Mouse (Mus musculus) liver, embryonic 18 days (tissue): ENCODE measurements around the gene Ptms. TPM values are rescaled to one million over a fixed set of nuclear protein-coding genes. Genes with fewer than 3 reads are reported as not detected.

Source experiments
- polyA plus RNA-seq: library from polyadenylated mRNA; depleted of rRNA; stranded (reverse); fragments of >200 nt; gene quantifications from 2 replicates; pipeline ENCODE4 v1.2.3, GENCODE M21; 2012; rRNA removed

Gene Ptms
- 162 TPM in 2 replicates for polyA plus RNA-seq

GRCm38 (mm10) chr6:124919695-124920317 is at the start of gene Ptms:
Gene Ptms (minus strand): TSS chr6:124920103.

DNA sequence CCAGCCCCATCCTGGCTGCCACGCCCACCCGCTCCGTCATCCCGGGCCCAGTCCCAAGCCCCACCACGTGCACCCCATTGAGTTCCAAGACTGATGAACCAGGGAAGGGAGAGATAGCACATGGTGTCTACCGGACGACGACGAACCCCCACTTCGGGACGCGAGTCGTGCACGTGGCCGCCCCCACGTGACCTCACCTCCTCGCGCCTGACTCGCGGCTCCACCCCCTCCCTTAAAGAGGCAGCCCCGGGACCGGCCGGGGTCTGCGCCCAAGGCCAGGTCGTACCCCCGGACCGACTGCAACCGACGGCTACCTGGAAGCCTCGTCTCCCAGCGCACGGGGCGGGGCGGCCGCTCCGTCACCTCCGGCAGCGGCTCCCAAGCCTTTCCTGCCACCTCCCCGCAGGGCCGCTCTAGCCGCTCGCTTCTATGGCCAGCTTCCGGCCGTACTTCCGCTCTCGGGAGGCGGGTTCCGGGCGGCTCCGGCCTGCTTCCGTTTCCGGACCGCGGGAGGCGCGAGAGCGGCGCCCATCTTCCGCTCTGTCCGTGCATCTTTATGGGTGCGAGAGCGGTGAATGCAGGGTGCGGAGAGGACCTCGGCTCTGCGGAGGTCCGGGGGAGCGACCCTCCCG is 45.3 kb upstream of the Ptms start, which contains the start of gene Cops7a:
Gene Cops7a, minus strand, starts transcription at position 451 of the 632 bp plus-strand sequence.

GRCm38 (mm10) chr6:124930754-124931524 is 11.0 kb upstream of the Ptms start, which contains the start of gene Mlf2:
Gene Mlf2 (plus strand): TSS chr6:124931386.

GRCm38 (mm10) chr6:124911533-124912218 is 8.2 kb downstream of the Ptms start, which contains the start of gene Lag3:
Gene Lag3 (minus strand): TSS chr6:124911705.

DNA sequence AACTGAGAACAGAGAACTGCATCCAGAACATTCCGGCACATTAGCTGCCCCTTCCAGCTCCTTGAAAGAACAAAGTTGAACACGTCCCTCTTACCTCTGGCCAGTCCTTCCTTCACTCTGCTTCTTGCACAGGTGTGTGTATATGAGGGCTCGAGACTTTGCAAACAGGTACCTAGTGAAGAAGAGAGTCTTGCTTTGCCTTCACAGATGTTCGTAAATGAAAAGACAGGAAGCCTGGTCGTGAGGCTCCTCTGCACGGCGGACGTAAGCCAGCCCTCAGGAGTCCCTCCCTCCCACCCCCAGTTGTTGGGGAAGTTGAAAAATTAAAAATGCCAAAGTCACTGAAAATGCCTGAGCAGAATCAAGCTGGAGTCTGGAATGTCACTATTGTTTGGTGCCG is 31.9 kb downstream of the Ptms start, which contains the start of gene Cd4:
Gene Cd4, minus strand, starts transcription at position 236 of the 400 bp plus-strand sequence.

Other genes with a start within 250 kb of the Ptms start
- gene Emg1, start 207.9 kb downstream of the Ptms start, polyA plus RNA-seq, result 72.1 and 82.3 TPM in 2 replicates
- 119 and 130 TPM in 2 replicates for gene Phb2, start 207.8 kb downstream of the Ptms start, polyA plus RNA-seq
- 33.5 and 37.1 TPM in 2 replicates for gene Ptpn6, start 181.4 kb downstream of the Ptms start, polyA plus RNA-seq
- 75.8 and 79.2 TPM in 2 replicates for gene Grcc10, start 178.7 kb downstream of the Ptms start, polyA plus RNA-seq
- not detected in 2 replicates for gene Gm45234, start 164.1 kb downstream of the Ptms start, polyA plus RNA-seq
- 2.4 and 3.4 TPM in 2 replicates for gene Atn1, start 163.6 kb downstream of the Ptms start, polyA plus RNA-seq
- gene Eno2, start 150.4 kb downstream of the Ptms start, polyA plus RNA-seq, result 0.29 and 0.42 TPM in 2 replicates
- 0.05 and 0.06 TPM in 2 replicates for gene Lrrc23, start 140.4 kb downstream of the Ptms start, polyA plus RNA-seq
- 6.0 and 6.8 TPM in 2 replicates for gene Spsb2, start 111.4 kb downstream of the Ptms start, polyA plus RNA-seq
- 397 and 428 TPM in 2 replicates for gene Tpi1, start 105.8 kb downstream of the Ptms start, polyA plus RNA-seq
- 23.8 and 25.3 TPM in 2 replicates for gene Usp5, start 90.6 kb downstream of the Ptms start, polyA plus RNA-seq
- gene Cdca3, start 90.6 kb downstream of the Ptms start, polyA plus RNA-seq, result 76.5 and 80.3 TPM in 2 replicates
- gene Gnb3, start 79.8 kb downstream of the Ptms start, polyA plus RNA-seq, result 0.02 and 0.03 TPM in 2 replicates
- gene P3h3, start 62.4 kb downstream of the Ptms start, polyA plus RNA-seq, result 3.8 and 3.9 TPM in 2 replicates
- gene Gpr162, start 56.1 kb downstream of the Ptms start, polyA plus RNA-seq, result 0.04 and 0.06 TPM in 2 replicates
- 0.17 and 0.19 TPM in 2 replicates for gene Cd4, start 31.9 kb downstream of the Ptms start, polyA plus RNA-seq
- 0.14 and 0.20 TPM in 2 replicates for gene Lag3, start 8.4 kb downstream of the Ptms start, polyA plus RNA-seq
- gene Mlf2, start 11.3 kb upstream of the Ptms start, polyA plus RNA-seq, result 101 and 113 TPM in 2 replicates
- 58.9 and 63.0 TPM in 2 replicates for gene Cops7a, start 45.4 kb upstream of the Ptms start, polyA plus RNA-seq
- gene Pianp, start 76.6 kb upstream of the Ptms start, polyA plus RNA-seq, result 0.04 and 0.06 TPM in 2 replicates
- gene Zfp384, start 89.0 kb upstream of the Ptms start, polyA plus RNA-seq, result 18.4 and 20.2 TPM in 2 replicates
- gene Ing4, start 119.7 kb upstream of the Ptms start, polyA plus RNA-seq, result 22.3 and 26.4 TPM in 2 replicates
- 3.3 and 4.0 TPM in 2 replicates for gene Acrbp, start 129.6 kb upstream of the Ptms start, polyA plus RNA-seq
- gene Lpar5, start 147.8 kb upstream of the Ptms start, polyA plus RNA-seq, result 1.1 and 1.4 TPM in 2 replicates
- 17.0 and 20.2 TPM in 2 replicates for gene Chd4, start 175.9 kb upstream of the Ptms start, polyA plus RNA-seq
- 16.0 and 17.2 TPM in 2 replicates for gene Nop2, start 211.8 kb upstream of the Ptms start, polyA plus RNA-seq
- gene Iffo1, start 225.1 kb upstream of the Ptms start, polyA plus RNA-seq, result 5.6 and 7.2 TPM in 2 replicates
- 2,795 and 3,480 TPM in 2 replicates for gene Gapdh, start 246.4 kb upstream of the Ptms start, polyA plus RNA-seq